Comparison of ENCODE assay signal across 10 mouse cellular contexts in genomic region chr2:158152685-158153309, GRCm38 (mm10). TPM values are rescaled to one million over a fixed set of nuclear protein-coding genes. Genes with fewer than 3 reads are reported as not detected.
DNase-seq lines count a peak whose midpoint lies in the region; ATAC-seq and TF ChIP-seq lines count a peak whose summit lies in the region.
"Had no signal": no experiment of that assay in that cellular context is flagged by ENCODE, and none has a peak within 500 bp of the region (broad histone marks: within the 10 kb centered on the region; RNA-seq: fewer than 3 reads in every experiment).

No protein-coding gene starts in this region.

- no peak for TF ChIP-seq CTCF in lung, embryonic 14.5 days (IDR thresholded peaks at IDR 0.05; ENCODE audit: low read depth)
- no peak for TF ChIP-seq CTCF in lung, postnatal 0 days (IDR thresholded peaks at IDR 0.05)

- no peaks in the 10 kb centered on the region for H3K27me3 ChIP-seq in lung, embryonic 14.5 days (ENCODE audit: insufficient read depth, low read length)
- no peaks in the 10 kb centered on the region for H3K27me3 ChIP-seq in embryonic facial prominence, embryonic 14.5 days (replicated peaks; ENCODE audit: control insufficient read depth, insufficient read depth, low read length)
- H3K27me3 ChIP-seq in intestine, embryonic 16.5 days (replicated peaks; ENCODE audit: control insufficient read depth, insufficient read depth, low read length): no peaks in the 10 kb centered on the region
- no peaks in the 10 kb centered on the region for H3K27me3 ChIP-seq in neural tube, embryonic 14.5 days (ENCODE audit: control insufficient read depth, insufficient read depth, low read length)
- H3K27me3 ChIP-seq in lung, postnatal 0 days (replicated peaks; ENCODE audit: insufficient read depth, low read length): no peaks in the 10 kb centered on the region

- peaks cover 16% of the 10 kb centered on the region for H3K4me1 ChIP-seq in lung, embryonic 14.5 days (ENCODE audit: insufficient read depth)
- peaks cover 20% of the 10 kb centered on the region; the same call in 1 of the 2 replicates for H3K4me1 ChIP-seq in embryonic facial prominence, embryonic 14.5 days (ENCODE audit: control insufficient read depth, insufficient read depth, low read length)
- peaks cover 24% of the 10 kb centered on the region for H3K4me1 ChIP-seq in intestine, embryonic 16.5 days (ENCODE audit: control insufficient read depth, insufficient read depth, low read length)
- peaks cover 6% of the 10 kb centered on the region; the same call in 1 of the 2 replicates for H3K4me1 ChIP-seq in neural tube, embryonic 14.5 days (ENCODE audit: control insufficient read depth, insufficient read depth, low read length)
- H3K4me1 ChIP-seq in lung, postnatal 0 days (ENCODE audit: insufficient read depth, low read depth, low read length): peaks cover 4% of the 10 kb centered on the region; the same call in 1 of the 2 replicates

- no peaks in the 10 kb centered on the region for H3K36me3 ChIP-seq in lung, embryonic 14.5 days (ENCODE audit: insufficient read depth)
- H3K36me3 ChIP-seq in embryonic facial prominence, embryonic 14.5 days (ENCODE audit: control insufficient read depth, insufficient read depth, low read length): no peaks in the 10 kb centered on the region
- no peaks in the 10 kb centered on the region for H3K36me3 ChIP-seq in intestine, embryonic 16.5 days (ENCODE audit: control insufficient read depth, insufficient read depth, low read length)
- no peaks in the 10 kb centered on the region for H3K36me3 ChIP-seq in neural tube, embryonic 14.5 days (ENCODE audit: control insufficient read depth, insufficient read depth, low read length)
- H3K36me3 ChIP-seq in lung, postnatal 0 days (ENCODE audit: insufficient read depth, low read length): no peaks in the 10 kb centered on the region

- DNase-seq in lung, embryonic 14.5 days: peak; percentile 69
- DNase-seq in lung, postnatal 10 days: no peak
- peak; percentile 60 for DNase-seq in embryonic facial prominence, embryonic 14.5 days (ENCODE audit: low spot score)
- no peak for DNase-seq in lung, postnatal 0 days (ENCODE audit: low spot score)
- no peak for DNase-seq in cerebellum, postnatal 14 days
- DNase-seq in c-Kit-positive CD71-positive TER-119-positive erythroid progenitor cells, embryonic 14.5 days (ENCODE audit: low spot score): no peak
- DNase-seq: gastrocnemius, postnatal 14 days; thymus, adult 18-20 months had no signal

- no peak overlapping the region for H3K4me3 ChIP-seq in lung, embryonic 14.5 days (ENCODE audit: low read depth, low read length)
- no peak overlapping the region for H3K4me3 ChIP-seq in embryonic facial prominence, embryonic 14.5 days (ENCODE audit: low read depth, low read length)
- no peak overlapping the region for H3K4me3 ChIP-seq in intestine, embryonic 16.5 days (ENCODE audit: low read length)
- no peak overlapping the region for H3K4me3 ChIP-seq in neural tube, embryonic 14.5 days (ENCODE audit: low read depth, low read length)
- H3K4me3 ChIP-seq in lung, postnatal 0 days (ENCODE audit: low read depth, low read length): no peak overlapping the region

- H3K4me2 ChIP-seq in lung, embryonic 14.5 days: peak overlapping the region; percentile 81
- peak overlapping the region; percentile 75 for H3K4me2 ChIP-seq in embryonic facial prominence, embryonic 14.5 days (ENCODE audit: low read depth, low read length)
- H3K4me2 ChIP-seq in intestine, embryonic 16.5 days (ENCODE audit: low read depth, low read length): no peak overlapping the region
- no peak overlapping the region for H3K4me2 ChIP-seq in neural tube, embryonic 14.5 days (ENCODE audit: low read depth, low read length)
- H3K4me2 ChIP-seq in lung, postnatal 0 days (replicated peaks; ENCODE audit: low read depth, low read length): no peak overlapping the region

- peak; percentile 72; the same call in 1 of the 2 replicates for ATAC-seq in lung, embryonic 14.5 days (ENCODE audit: insufficient read depth)
- peak; percentile 45 for ATAC-seq in embryonic facial prominence, embryonic 14.5 days (ENCODE audit: low read depth)
- peak; percentile 14; the same call in 1 of the 2 replicates for ATAC-seq in intestine, embryonic 16.5 days
- peak; percentile 44; the same call in 1 of the 2 replicates for ATAC-seq in neural tube, embryonic 14.5 days (ENCODE audit: low read depth)
- no peak for ATAC-seq in lung, postnatal 0 days

- H3K27ac ChIP-seq in lung, embryonic 14.5 days (ENCODE audit: low read depth): peak overlapping the region; percentile 90
- H3K27ac ChIP-seq in embryonic facial prominence, embryonic 14.5 days (replicated peaks; ENCODE audit: low read depth, low read length): peak overlapping the region; percentile 68
- no peak overlapping the region for H3K27ac ChIP-seq in intestine, embryonic 16.5 days (ENCODE audit: low read length)
- no peak overlapping the region for H3K27ac ChIP-seq in neural tube, embryonic 14.5 days (ENCODE audit: low read depth, low read length)
- no peak overlapping the region for H3K27ac ChIP-seq in lung, postnatal 0 days (ENCODE audit: low read length)

- H3K9me3 ChIP-seq in lung, embryonic 14.5 days (ENCODE audit: low read depth, low read length): no peaks in the 10 kb centered on the region
- H3K9me3 ChIP-seq in embryonic facial prominence, embryonic 14.5 days (ENCODE audit: control insufficient read depth, low read length): no peaks in the 10 kb centered on the region
- peaks cover 4% of the 10 kb centered on the region for H3K9me3 ChIP-seq in intestine, embryonic 16.5 days (ENCODE audit: control insufficient read depth, low read length)
- H3K9me3 ChIP-seq in neural tube, embryonic 14.5 days (ENCODE audit: control insufficient read depth, low read length): 0 out of 2 replicates have a peak, but pooled peaks cover 2% of the 10 kb centered on the region
- H3K9me3 ChIP-seq in lung, postnatal 0 days (ENCODE audit: low read length): no peaks in the 10 kb centered on the region

- H3K9ac ChIP-seq in lung, embryonic 14.5 days: no peak overlapping the region
- no peak overlapping the region for H3K9ac ChIP-seq in embryonic facial prominence, embryonic 14.5 days (ENCODE audit: low read depth, low read length)
- H3K9ac ChIP-seq in intestine, embryonic 16.5 days (ENCODE audit: low read depth, low read length): no peak overlapping the region
- H3K9ac ChIP-seq in neural tube, embryonic 14.5 days (replicated peaks; ENCODE audit: low read depth, low read length): no peak overlapping the region
- H3K9ac ChIP-seq in lung, postnatal 0 days (replicated peaks; ENCODE audit: low read depth): no peak overlapping the region

- 32% methylated on average over 6 of the region's 6 CpGs for WGBS in lung, embryonic 14.5 days
- WGBS in embryonic facial prominence, embryonic 14.5 days: 24% methylated on average over 6 of the region's 6 CpGs
- WGBS in intestine, embryonic 16.5 days: 43% methylated on average over 6 of the region's 6 CpGs
- 35% methylated on average over 6 of the region's 6 CpGs for WGBS in neural tube, embryonic 14.5 days
- WGBS in lung, postnatal 0 days: 41% methylated on average over 6 of the region's 6 CpGs

- TF ChIP-seq EP300 in lung, postnatal 0 days (IDR thresholded peaks at IDR 0.05): no peak

RNA-seq across cellular contexts. Expression of gene Tgm2, which starts 6.6 kb away (rescaled TPM):
- polyA plus RNA-seq in lung, embryonic 14.5 days (2014; fragmentation: Nextera tagmentation; extraction: Ambion mirVana): 40.8 and 41.7 TPM in 2 replicates
- 18.8 and 19.9 TPM in 2 replicates for polyA plus RNA-seq in embryonic facial prominence, embryonic 14.5 days (2014; fragmentation: Nextera tagmentation; extraction: Ambion mirVana)
- polyA plus RNA-seq in intestine, embryonic 16.5 days (2015; fragmentation: Nextera tagmentation; extraction: Ambion mirVana): 94.9 and 96.5 TPM in 2 replicates
- polyA plus RNA-seq in neural tube, embryonic 14.5 days (2014; fragmentation: Nextera tagmentation; extraction: Ambion mirVana): 1.7 and 7.0 TPM in 2 replicates
- polyA plus RNA-seq in lung, postnatal 0 days (2015; fragmentation: Nextera tagmentation; extraction: Ambion mirVana): 97.0 TPM in 2 replicates

Comparison
In these comparisons a context has a peak if more than half of its experiments do, and no peak if none do; other contexts are left out.
1. DNase-seq: peak in lung, embryonic 14.5 days (single experiment) and embryonic facial prominence, embryonic 14.5 days (single experiment); none in lung, postnatal 10 days (single experiment), lung, postnatal 0 days (single experiment), cerebellum, postnatal 14 days (0 of 2) and c-Kit-positive CD71-positive TER-119-positive erythroid progenitor cells, embryonic 14.5 days (single experiment).
2. H3K27ac ChIP-seq: peak in lung, embryonic 14.5 days (single experiment) and embryonic facial prominence, embryonic 14.5 days (single experiment); none in intestine, embryonic 16.5 days (single experiment), neural tube, embryonic 14.5 days (single experiment) and lung, postnatal 0 days (single experiment).
3. H3K4me2 ChIP-seq: peak in lung, embryonic 14.5 days (single experiment) and embryonic facial prominence, embryonic 14.5 days (single experiment); none in intestine, embryonic 16.5 days (single experiment), neural tube, embryonic 14.5 days (single experiment) and lung, postnatal 0 days (single experiment).